Mouse (Mus musculus) hindbrain, embryonic 16.5 days (tissue): ENCODE measurements around the gene Nrn1l. TPM values are rescaled to one million over a fixed set of nuclear protein-coding genes. Genes with fewer than 3 reads are reported as not detected.

Experiments used
- ATAC-seq: fragments of 200-750 bp; cut with Nextera tagmentation; 2 replicates; pipeline ENCODE4 v1.8.0; 2017; ENCODE audit warnings: moderate TSS enrichment, moderate library complexity
- H3K27ac ChIP-seq: fragments of 300-500 bp; sonication (generic); 2 replicates; pipeline ENCODE4 v1.5.1; 2014; ENCODE audit warnings: low read depth, mild to moderate bottlenecking, control low read depth, low read length, moderate library complexity
- H3K27me3 ChIP-seq: fragments of 300-500 bp; sonication (generic); replicated peaks from 2 replicates; pipeline ENCODE4 v1.6.1; 2014; ENCODE audit warnings: low read length; ENCODE audit not compliant: control insufficient read depth, insufficient read depth
- H3K36me3 ChIP-seq: fragments of 300-500 bp; sonication (generic); 2 replicates; pipeline ENCODE4 v1.6.1; 2014; ENCODE audit warnings: mild to moderate bottlenecking, low read length, moderate library complexity, mixed read lengths; ENCODE audit not compliant: control insufficient read depth, insufficient read depth
- H3K4me1 ChIP-seq: fragments of 300-500 bp; sonication (generic); 2 replicates; pipeline ENCODE4 v1.6.1; 2014; ENCODE audit warnings: low read depth, low read length; ENCODE audit not compliant: control insufficient read depth, insufficient read depth
- H3K4me2 ChIP-seq: fragments of 300-500 bp; sonication (generic); 2 replicates; pipeline ENCODE4 v1.6.1; 2014; ENCODE audit warnings: mild to moderate bottlenecking, low read length, control low read depth, moderate library complexity
- H3K4me3 ChIP-seq: fragments of 300-500 bp; sonication (generic); 2 replicates; pipeline ENCODE4 v1.5.1; 2014; ENCODE audit warnings: mild to moderate bottlenecking, low read length, control low read depth, moderate library complexity
- H3K9ac ChIP-seq: fragments of 300-500 bp; sonication (generic); 2 replicates; pipeline ENCODE4 v1.6.1; 2014; ENCODE audit warnings: low read depth, mild to moderate bottlenecking, control low read depth, low read length, moderate library complexity
- H3K9me3 ChIP-seq: fragments of 300-500 bp; sonication (generic); 2 replicates; pipeline ENCODE4 v1.6.1; 2014; ENCODE audit warnings: mild to moderate bottlenecking, low read length, moderate library complexity; ENCODE audit not compliant: control insufficient read depth
- WGBS: fragments of 180-500 bp; shearing (Covaris S2); extraction: QIAGEN DNeasy Blood & Tissue Kit; methylation state at CpG from one replicate; pipeline ENCODE4 v1.1.7; 2014; 5-methylcytosine and 5-hydroxymethylcytosine counted together
- polyA plus RNA-seq: library from polyadenylated mRNA; unstranded; fragments of >200 nt; fragmentation: Nextera tagmentation; extraction: Ambion mirVana; gene quantifications from 2 replicates; pipeline ENCODE4 v1.2.1, GENCODE M21; 2015

Nrn1l gene
- polyA plus RNA-seq: 0.95 and 1.3 TPM in 2 replicates

GRCm38 (mm10) chr8:105893339-105893738 is at the start of gene Nrn1l:
Gene Nrn1l, plus strand, starts transcription at chr8:105893567.
- no peaks in the 10 kb centered on the region for H3K27me3 ChIP-seq
- H3K4me1 ChIP-seq: no peaks in the 10 kb centered on the region
- 4% methylated on average over 11 of the region's 11 CpGs for WGBS
- 0 out of 2 replicates have a peak within 1 kb of the TSS, but pooled peaks have one; percentile 24 for H3K9ac ChIP-seq
- H3K27ac ChIP-seq: no peak within 1 kb of the TSS
- H3K36me3 ChIP-seq: peaks cover 38% of the 10 kb centered on the region
- peak within 1 kb of the TSS; percentile 22; the same call in 1 of the 2 replicates for H3K4me2 ChIP-seq
- H3K9me3 ChIP-seq: no peaks in the 10 kb centered on the region
- ATAC-seq: peak; percentile 90
- no peak within 1 kb of the TSS for H3K4me3 ChIP-seq

GRCm38 (mm10) chr8:105846678-105847077 is 46.7 kb upstream of the Nrn1l start:
- Histone ChIP-seq H3K27me3 (no peaks in the 10 kb centered on the region), H3K9me3 (no peaks in the 10 kb centered on the region), H3K4me1 (peaks cover 6% of the 10 kb centered on the region), H3K9ac (no peak overlapping the region), H3K27ac (no peak overlapping the region), H3K36me3 (peaks cover 27% of the 10 kb centered on the region), H3K4me2 (no peak overlapping the region), H3K4me3 (no peak overlapping the region)
- ATAC-seq: no peak
- 96% methylated on average over 11 of the region's 11 CpGs for WGBS

GRCm38 (mm10) chr8:105850014-105850413 is 43.4 kb upstream of the Nrn1l start:
- H3K4me1 ChIP-seq: peaks cover 9% of the 10 kb centered on the region
- H3K4me2 ChIP-seq: no peak overlapping the region
- no peaks in the 10 kb centered on the region for H3K9me3 ChIP-seq
- H3K27ac ChIP-seq: no peak overlapping the region
- peaks cover 14% of the 10 kb centered on the region for H3K36me3 ChIP-seq
- H3K9ac ChIP-seq: no peak overlapping the region
- no peaks in the 10 kb centered on the region for H3K27me3 ChIP-seq
- no peak for ATAC-seq
- WGBS: 82% methylated on average over 4 of the region's 4 CpGs
- H3K4me3 ChIP-seq: no peak overlapping the region

- Histone ChIP-seq H3K9ac (no peak overlapping the region), H3K4me1 (peaks cover 9% of the 10 kb centered on the region), H3K4me2 (peak overlapping the region; percentile 13), H3K36me3 (peaks cover 11% of the 10 kb centered on the region), H3K4me3 (no peak overlapping the region), H3K9me3 (no peaks in the 10 kb centered on the region), H3K27me3 (no peaks in the 10 kb centered on the region), H3K27ac (no peak overlapping the region)
- 86% methylated on average over 7 of the region's 7 CpGs for whole genome bisulfite sequencing
- ATAC-seq: no peak
Measured at GRCm38 (mm10) chr8:105850611-105851010, 42.8 kb upstream of the Nrn1l start.

GRCm38 (mm10) chr8:105851651-105852143 is 41.7 kb upstream of the Nrn1l start:
- WGBS: under 1% methylated on average over 34 of the region's 34 CpGs
- Histone ChIP-seq H3K27me3 (no peaks in the 10 kb centered on the region), H3K4me2 (peak overlapping the region; percentile 59), H3K36me3 (peaks cover 3% of the 10 kb centered on the region), H3K27ac (peak overlapping the region; percentile 83), H3K4me3 (peak overlapping the region; percentile 80), H3K9me3 (no peaks in the 10 kb centered on the region), H3K4me1 (peaks cover 17% of the 10 kb centered on the region), H3K9ac (peak overlapping the region; percentile 74)
- ATAC-seq: peak; percentile 85

GRCm38 (mm10) chr8:105852146-105852729 is 41.1 kb upstream of the Nrn1l start:
- Histone ChIP-seq H3K9me3 (no peaks in the 10 kb centered on the region), H3K36me3 (peaks cover 3% of the 10 kb centered on the region), H3K4me2 (peak overlapping the region; percentile 59), H3K4me3 (peak overlapping the region; percentile 80), H3K27me3 (no peaks in the 10 kb centered on the region), H3K27ac (0 out of 2 replicates have a peak overlapping the region, but pooled peaks have one; percentile 20), H3K4me1 (peaks cover 23% of the 10 kb centered on the region), H3K9ac (no peak overlapping the region)
- no peak for ATAC-seq
- whole genome bisulfite sequencing: 78% methylated on average over 12 of the region's 12 CpGs

GRCm38 (mm10) chr8:105853178-105853577 is 40.2 kb upstream of the Nrn1l start, which contains the start of gene Cenpt:
Gene Cenpt, minus strand, starts transcription at chr8:105853278.
- 95% methylated on average over 3 of the region's 3 CpGs for WGBS
- ATAC-seq: no peak
- no peak within 1 kb of the TSS for H3K4me3 ChIP-seq
- H3K36me3 ChIP-seq: peaks cover 3% of the 10 kb centered on the region
- H3K4me2 ChIP-seq: peak within 1 kb of the TSS; percentile 59; the same call in 1 of the 2 replicates
- H3K4me1 ChIP-seq: peaks cover 31% of the 10 kb centered on the region
- no peak within 1 kb of the TSS for H3K9ac ChIP-seq
- H3K27me3 ChIP-seq: no peaks in the 10 kb centered on the region
- 0 out of 2 replicates have a peak within 1 kb of the TSS, but pooled peaks have one; percentile 20 for H3K27ac ChIP-seq
- H3K9me3 ChIP-seq: no peaks in the 10 kb centered on the region

GRCm38 (mm10) chr8:105854303-105854702 is 39.1 kb upstream of the Nrn1l start:
- H3K4me3 ChIP-seq: peak overlapping the region; percentile 88
- H3K27ac ChIP-seq: peak overlapping the region; percentile 88; the same call in 1 of the 2 replicates
- peaks cover 39% of the 10 kb centered on the region for H3K4me1 ChIP-seq
- H3K27me3 ChIP-seq: no peaks in the 10 kb centered on the region
- H3K4me2 ChIP-seq: peak overlapping the region; percentile 94
- peak; percentile 18 for ATAC-seq
- H3K9ac ChIP-seq: peak overlapping the region; percentile 83
- H3K9me3 ChIP-seq: no peaks in the 10 kb centered on the region
- 28% methylated on average over 8 of the region's 8 CpGs for WGBS
- no peaks in the 10 kb centered on the region; the same call in 1 of the 2 replicates for H3K36me3 ChIP-seq

- Histone ChIP-seq H3K4me1 (peaks cover 44% of the 10 kb centered on the region), H3K36me3 (no peaks in the 10 kb centered on the region; the same call in 1 of the 2 replicates), H3K27ac (peak within 1 kb of the TSS; percentile 88), H3K9me3 (no peaks in the 10 kb centered on the region), H3K27me3 (no peaks in the 10 kb centered on the region), H3K9ac (peak within 1 kb of the TSS; percentile 83), H3K4me2 (peak within 1 kb of the TSS; percentile 94), H3K4me3 (peak within 1 kb of the TSS; percentile 88)
- under 1% methylated on average over 43 of the region's 43 CpGs for WGBS
- peak; percentile 92 for ATAC-seq
Measured at GRCm38 (mm10) chr8:105854715-105855216, 38.6 kb upstream of the Nrn1l start, which contains the start of gene Thap11. Gene Thap11, plus strand, starts transcription at chr8:105855132.
